Mouse (Mus musculus): ENCODE measurements around the gene Pitx3. TPM values are rescaled to one million over a fixed set of nuclear protein-coding genes. Genes with fewer than 3 reads are reported as not detected.

The Pitx3 gene
- polyA plus RNA-seq, 1 experiment from 2014 or later = 1.0 TPM

- Histone ChIP-seq H3K4me2 (no peak overlapping the region), H3K4me1 (replicated peaks) (no peaks in the 10 kb centered on the region), H3K36me3 (peaks cover 52% of the 10 kb centered on the region), H3K9ac (no peak overlapping the region), H3K9me3 (replicated peaks) (no peaks in the 10 kb centered on the region), H3K27ac (ENCODE audit: poor library complexity, severe bottlenecking) (no peak overlapping the region), H3K4me3 (no peak overlapping the region), H3K27me3 (replicated peaks) (no peaks in the 10 kb centered on the region)
- 90% methylated on average over 3 of the region's 3 CpGs for WGBS
- ATAC-seq (ENCODE audit: insufficient number of reproducible peaks, low FRiP score) = no peak
These were observed 17.8 kb upstream of the Pitx3 start for GRCm38 (mm10) chr19:46165950-46166349.

GRCm38 (mm10) chr19:46152127-46152803 lies 4.1 kb upstream of the Pitx3 start, which contains the start of gene Gbf1:
Gene Gbf1, plus strand, starts transcription at chr19:46152509.
- Histone ChIP-seq H3K4me3 (peak within 1 kb of the TSS; percentile 95), H3K36me3 (no peaks in the 10 kb centered on the region), H3K27me3 (replicated peaks) (peaks cover 26% of the 10 kb centered on the region), H3K4me1 (replicated peaks) (peaks cover 31% of the 10 kb centered on the region), H3K27ac (ENCODE audit: poor library complexity, severe bottlenecking) (peak within 1 kb of the TSS; percentile 36), H3K9me3 (replicated peaks) (no peaks in the 10 kb centered on the region), H3K9ac (peak within 1 kb of the TSS; percentile 86), H3K4me2 (peak within 1 kb of the TSS; percentile 89)
- ATAC-seq (ENCODE audit: insufficient number of reproducible peaks, low FRiP score) = peak; percentile 95
- under 1% methylated on average over 37 of the region's 37 CpGs for WGBS

GRCm38 (mm10) chr19:46149091-46149490 lies 965 bp upstream of the Pitx3 start:
- peaks cover 52% of the 10 kb centered on the region for H3K27me3 ChIP-seq (replicated peaks)
- 27% methylated on average over 12 of the region's 12 CpGs for WGBS
- H3K4me2 ChIP-seq = peak overlapping the region; percentile 99
- H3K27ac ChIP-seq (ENCODE audit: poor library complexity, severe bottlenecking) = no peak overlapping the region
- H3K9ac ChIP-seq = no peak overlapping the region
- peaks cover 27% of the 10 kb centered on the region for H3K4me1 ChIP-seq (replicated peaks)
- ATAC-seq (ENCODE audit: insufficient number of reproducible peaks, low FRiP score) = no peak
- H3K4me3 ChIP-seq = peak overlapping the region; percentile 68; the same call in 1 of the 2 replicates
- H3K9me3 ChIP-seq (replicated peaks) = no peaks in the 10 kb centered on the region
- H3K36me3 ChIP-seq = no peaks in the 10 kb centered on the region

GRCm38 (mm10) chr19:46148372-46148760 lies 240 bp upstream of the Pitx3 start:
- Histone ChIP-seq H3K4me2 (peak overlapping the region; percentile 99), H3K4me1 (replicated peaks) (peaks cover 20% of the 10 kb centered on the region), H3K9me3 (replicated peaks) (no peaks in the 10 kb centered on the region), H3K4me3 (peak overlapping the region; percentile 68), H3K9ac (peak overlapping the region; percentile 49), H3K36me3 (no peaks in the 10 kb centered on the region), H3K27ac (ENCODE audit: poor library complexity, severe bottlenecking) (no peak overlapping the region), H3K27me3 (replicated peaks) (peaks cover 58% of the 10 kb centered on the region)
- WGBS = under 1% methylated on average over 27 of the region's 27 CpGs
- peak; percentile 85 for ATAC-seq (ENCODE audit: insufficient number of reproducible peaks, low FRiP score)

GRCm38 (mm10) chr19:46141091-46141490 lies 7.0 kb downstream of the Pitx3 start:
- peaks cover 68% of the 10 kb centered on the region for H3K27me3 ChIP-seq (replicated peaks)
- peak overlapping the region; percentile 55; the same call in 1 of the 2 replicates for H3K9ac ChIP-seq
- ATAC-seq (ENCODE audit: insufficient number of reproducible peaks, low FRiP score) = peak; percentile 58; the same call in 1 of the 2 replicates
- H3K4me2 ChIP-seq = peak overlapping the region; percentile 49
- WGBS = 25% methylated on average over 6 of the region's 6 CpGs
- peaks cover 42% of the 10 kb centered on the region for H3K4me1 ChIP-seq (replicated peaks)
- no peak overlapping the region for H3K4me3 ChIP-seq
- H3K27ac ChIP-seq (ENCODE audit: poor library complexity, severe bottlenecking) = peak overlapping the region; percentile 61
- no peaks in the 10 kb centered on the region for H3K9me3 ChIP-seq (replicated peaks)
- no peaks in the 10 kb centered on the region for H3K36me3 ChIP-seq

GRCm38 (mm10) chr19:46140324-46140723 lies 7.8 kb downstream of the Pitx3 start:
- peaks cover 67% of the 10 kb centered on the region for H3K27me3 ChIP-seq (replicated peaks)
- WGBS = 60% methylated on average over 2 of the region's 2 CpGs
- H3K4me2 ChIP-seq = peak overlapping the region; percentile 49

GRCm38 (mm10) chr19:46136639-46137580 lies 11.2 kb downstream of the Pitx3 start:
- no peaks in the 10 kb centered on the region for H3K9me3 ChIP-seq (replicated peaks)
- ATAC-seq (ENCODE audit: insufficient number of reproducible peaks, low FRiP score) = peak; percentile 55
- peak overlapping the region; percentile 67 for H3K9ac ChIP-seq
- H3K36me3 ChIP-seq = no peaks in the 10 kb centered on the region
- H3K4me2 ChIP-seq = peak overlapping the region; percentile 99
- peaks cover 68% of the 10 kb centered on the region for H3K27me3 ChIP-seq (replicated peaks)
- WGBS = 3% methylated on average over 49 of the region's 49 CpGs
- peak overlapping the region; percentile 59 for H3K4me3 ChIP-seq
- no peak overlapping the region for H3K27ac ChIP-seq (ENCODE audit: poor library complexity, severe bottlenecking)
- H3K4me1 ChIP-seq (replicated peaks) = peaks cover 45% of the 10 kb centered on the region

More at GRCm38 (mm10) chr19:46140324-46140723, 7.8 kb downstream of the Pitx3 start:
- peak overlapping the region; percentile 61 for H3K27ac ChIP-seq (ENCODE audit: poor library complexity, severe bottlenecking)
- no peak for ATAC-seq (ENCODE audit: insufficient number of reproducible peaks, low FRiP score)
- H3K9me3 ChIP-seq (replicated peaks) = no peaks in the 10 kb centered on the region
- peaks cover 50% of the 10 kb centered on the region for H3K4me1 ChIP-seq (replicated peaks)
- H3K9ac ChIP-seq = no peak overlapping the region
- H3K4me3 ChIP-seq = no peak overlapping the region
- no peaks in the 10 kb centered on the region for H3K36me3 ChIP-seq

- Histone ChIP-seq H3K27ac (ENCODE audit: poor library complexity, severe bottlenecking) (no peak overlapping the region), H3K4me1 (replicated peaks) (peaks cover 41% of the 10 kb centered on the region), H3K4me2 (peak overlapping the region; percentile 99), H3K9ac (peak overlapping the region; percentile 67), H3K4me3 (peak overlapping the region; percentile 59), H3K36me3 (no peaks in the 10 kb centered on the region), H3K9me3 (replicated peaks) (no peaks in the 10 kb centered on the region), H3K27me3 (replicated peaks) (peaks cover 74% of the 10 kb centered on the region)
- ATAC-seq (ENCODE audit: insufficient number of reproducible peaks, low FRiP score) = peak; percentile 20; the same call in 1 of the 2 replicates
- under 1% methylated on average over 78 of the region's 79 CpGs for WGBS
These were observed 12.1 kb downstream of the Pitx3 start for GRCm38 (mm10) chr19:46135789-46136638.

- Histone ChIP-seq H3K9ac (peak overlapping the region; percentile 67; the same call in 1 of the 2 replicates), H3K27me3 (replicated peaks) (peaks cover 80% of the 10 kb centered on the region)
- WGBS = 4% methylated on average over 12 of the region's 12 CpGs
These were observed 12.8 kb downstream of the Pitx3 start for GRCm38 (mm10) chr19:46135297-46135696.

GRCm38 (mm10) chr19:46132577-46132976 lies 15.5 kb downstream of the Pitx3 start:
- H3K4me2 ChIP-seq = 0 out of 2 replicates have a peak overlapping the region, but pooled peaks have one; percentile 70

More at GRCm38 (mm10) chr19:46135297-46135696, 12.8 kb downstream of the Pitx3 start:
- Histone ChIP-seq H3K27ac (ENCODE audit: poor library complexity, severe bottlenecking) (no peak overlapping the region), H3K4me1 (replicated peaks) (peaks cover 34% of the 10 kb centered on the region), H3K9me3 (replicated peaks) (no peaks in the 10 kb centered on the region), H3K4me2 (peak overlapping the region; percentile 99), H3K4me3 (peak overlapping the region; percentile 59), H3K36me3 (no peaks in the 10 kb centered on the region)
- peak; percentile 46; the same call in 1 of the 2 replicates for ATAC-seq (ENCODE audit: insufficient number of reproducible peaks, low FRiP score)

More at GRCm38 (mm10) chr19:46132577-46132976, 15.5 kb downstream of the Pitx3 start:
- Histone ChIP-seq H3K4me3 (no peak overlapping the region), H3K27ac (ENCODE audit: poor library complexity, severe bottlenecking) (no peak overlapping the region), H3K9ac (no peak overlapping the region), H3K36me3 (no peaks in the 10 kb centered on the region), H3K9me3 (replicated peaks) (no peaks in the 10 kb centered on the region), H3K4me1 (replicated peaks) (peaks cover 27% of the 10 kb centered on the region), H3K27me3 (replicated peaks) (peaks cover 72% of the 10 kb centered on the region)
- ATAC-seq (ENCODE audit: insufficient number of reproducible peaks, low FRiP score) = no peak
- WGBS = 36% methylated on average over 6 of the region's 6 CpGs
